Comparison of ENCODE assay signal across 21 mouse cellular contexts in genomic region chr5:35546127-35546526, GRCm38 (mm10). TPM values are rescaled to one million over a fixed set of nuclear protein-coding genes. Genes with fewer than 3 reads are reported as not detected.
DNase-seq lines count a peak whose midpoint lies in the region; ATAC-seq and TF ChIP-seq lines count a peak whose summit lies in the region.
"Had no signal": no experiment of that assay in that cellular context is flagged by ENCODE, and none has a peak within 500 bp of the region (broad histone marks: within the 10 kb centered on the region; RNA-seq: fewer than 3 reads in every experiment).

No protein-coding gene starts in this region.

- H3K9me3 ChIP-seq in liver, embryonic 13.5 days (replicated peaks): no peaks in the 10 kb centered on the region
- no peaks in the 10 kb centered on the region for H3K9me3 ChIP-seq in liver, embryonic 16.5 days (replicated peaks; ENCODE audit: control insufficient read depth, low read length)
- no peaks in the 10 kb centered on the region for H3K9me3 ChIP-seq in liver, embryonic 12.5 days (replicated peaks)
- no peaks in the 10 kb centered on the region for H3K9me3 ChIP-seq in liver, postnatal 0 days (ENCODE audit: low read length)
- no peaks in the 10 kb centered on the region for H3K9me3 ChIP-seq in liver, embryonic 11.5 days (ENCODE audit: control insufficient read depth, low read length)
- H3K9me3 ChIP-seq: G1E had no signal

- H3K27me3 ChIP-seq in liver, embryonic 13.5 days: no peaks in the 10 kb centered on the region
- H3K27me3 ChIP-seq in liver, embryonic 16.5 days (ENCODE audit: control insufficient read depth, insufficient read depth, low read depth, low read length): no peaks in the 10 kb centered on the region
- no peaks in the 10 kb centered on the region for H3K27me3 ChIP-seq in liver, embryonic 12.5 days (replicated peaks)
- H3K27me3 ChIP-seq in liver, postnatal 0 days (ENCODE audit: insufficient read depth, low read length): no peaks in the 10 kb centered on the region
- H3K27me3 ChIP-seq in liver, embryonic 11.5 days (replicated peaks; ENCODE audit: control insufficient read depth, insufficient read depth, low read length): no peaks in the 10 kb centered on the region

- H3K9ac ChIP-seq in liver, embryonic 13.5 days: no peak overlapping the region
- H3K9ac ChIP-seq in liver, embryonic 16.5 days (ENCODE audit: low read depth, low read length): no peak overlapping the region
- H3K9ac ChIP-seq in liver, embryonic 12.5 days: no peak overlapping the region
- H3K9ac ChIP-seq in liver, postnatal 0 days (replicated peaks): no peak overlapping the region
- H3K9ac ChIP-seq in liver, embryonic 11.5 days (ENCODE audit: low read depth, low read length): no peak overlapping the region

- DNase-seq in liver, embryonic 13.5 days: no peak
- no peak for DNase-seq in liver
- DNase-seq in liver, postnatal 0 days: no peak
- DNase-seq in liver, embryonic 11.5 days (ENCODE audit: low spot score): no peak
- peak; percentile 26 for DNase-seq in lung, postnatal 36 days
- DNase-seq in lung, postnatal 25 days (ENCODE audit: low spot score): no peak
- DNase-seq: adrenal gland, adult 2 months; adrenal gland, adult 8-10 months; adrenal gland, postnatal 10 days; adrenal gland, postnatal 14 days; adrenal gland, postnatal 25 days; adrenal gland, postnatal 36 days; B cell, adult 2 months; cerebellum, adult 11 months; cerebellum, adult 11-12 months had no signal

- no peaks in the 10 kb centered on the region for H3K4me1 ChIP-seq in liver, embryonic 13.5 days (replicated peaks)
- H3K4me1 ChIP-seq in liver, embryonic 16.5 days (ENCODE audit: control insufficient read depth, low read depth, low read length): no peaks in the 10 kb centered on the region
- 0 out of 2 replicates have a peak, but pooled peaks cover 2% of the 10 kb centered on the region for H3K4me1 ChIP-seq in liver, embryonic 12.5 days
- H3K4me1 ChIP-seq in liver, postnatal 0 days (ENCODE audit: insufficient read depth): no peaks in the 10 kb centered on the region
- no peaks in the 10 kb centered on the region for H3K4me1 ChIP-seq in liver, embryonic 11.5 days (replicated peaks; ENCODE audit: control insufficient read depth, insufficient read depth, low read length)

- no peaks in the 10 kb centered on the region for H3K36me3 ChIP-seq in liver, embryonic 13.5 days
- no peaks in the 10 kb centered on the region for H3K36me3 ChIP-seq in liver, embryonic 16.5 days (ENCODE audit: control insufficient read depth, insufficient read depth)
- no peaks in the 10 kb centered on the region for H3K36me3 ChIP-seq in liver, embryonic 12.5 days
- H3K36me3 ChIP-seq in liver, postnatal 0 days (replicated peaks; ENCODE audit: insufficient read depth, low read length): no peaks in the 10 kb centered on the region
- no peaks in the 10 kb centered on the region for H3K36me3 ChIP-seq in liver, embryonic 11.5 days (ENCODE audit: control insufficient read depth, insufficient read depth, low read length)

- ATAC-seq in liver, embryonic 13.5 days (ENCODE audit: low read depth): 0 out of 2 replicates have a peak, but pooled peaks have one; percentile 47
- ATAC-seq in liver, embryonic 16.5 days (ENCODE audit: low read depth): peak; percentile 55
- no peak for ATAC-seq in liver, embryonic 12.5 days
- ATAC-seq in liver, postnatal 0 days: peak; percentile 56; the same call in 1 of the 2 replicates
- ATAC-seq in liver, embryonic 11.5 days (replicated peaks; ENCODE audit: low FRiP score): no peak
- ATAC-seq: activated CD4-positive, CD25-positive, alpha-beta regulatory T cell, adult 4 months; CD4-positive, CD25-positive, alpha-beta regulatory T cell, adult 4 months; Patski had no signal

- no peak for TF ChIP-seq EP300 in liver, postnatal 0 days (IDR thresholded peaks at IDR 0.05; ENCODE audit: low read depth)

- no peak for TF ChIP-seq CTCF in liver, postnatal 0 days (IDR thresholded peaks at IDR 0.05; ENCODE audit: low read depth)

- H3K4me3 ChIP-seq in liver, embryonic 13.5 days (replicated peaks): no peak overlapping the region
- H3K4me3 ChIP-seq in liver, embryonic 16.5 days (ENCODE audit: low read depth, low read length): no peak overlapping the region
- H3K4me3 ChIP-seq in liver, embryonic 12.5 days: no peak overlapping the region
- no peak overlapping the region for H3K4me3 ChIP-seq in liver, postnatal 0 days (ENCODE audit: low read depth, low read length)
- no peak overlapping the region for H3K4me3 ChIP-seq in liver, embryonic 11.5 days (ENCODE audit: low read depth, low read length)

- H3K27ac ChIP-seq in liver, embryonic 13.5 days: no peak overlapping the region
- H3K27ac ChIP-seq in liver, embryonic 16.5 days (ENCODE audit: low read length): no peak overlapping the region
- H3K27ac ChIP-seq in liver, embryonic 12.5 days: no peak overlapping the region
- H3K27ac ChIP-seq in liver, postnatal 0 days (ENCODE audit: low read depth): no peak overlapping the region
- H3K27ac ChIP-seq in liver, embryonic 11.5 days (ENCODE audit: low read depth, low read length): no peak overlapping the region

- H3K4me2 ChIP-seq in liver, embryonic 13.5 days: no peak overlapping the region
- no peak overlapping the region for H3K4me2 ChIP-seq in liver, embryonic 16.5 days (ENCODE audit: low read depth, low read length)
- no peak overlapping the region for H3K4me2 ChIP-seq in liver, embryonic 12.5 days
- H3K4me2 ChIP-seq in liver, postnatal 0 days (ENCODE audit: low read depth, low read length): no peak overlapping the region
- H3K4me2 ChIP-seq in liver, embryonic 11.5 days: no peak overlapping the region

RNA-seq across cellular contexts. Expression of gene Cpz, which starts 20.6 kb away (rescaled TPM):
- 1.2 and 1.4 TPM in 2 replicates for polyA plus RNA-seq in liver, embryonic 13.5 days (2015; fragmentation: Nextera tagmentation; extraction: Ambion mirVana)
- 1.3 and 1.7 TPM in 2 replicates for polyA plus RNA-seq in liver, embryonic 16.5 days (2015; fragmentation: Nextera tagmentation; extraction: Ambion mirVana)
- polyA plus RNA-seq in liver, embryonic 12.5 days (2016; fragmentation: Nextera tagmentation; extraction: Ambion mirVana): 1.8 and 1.9 TPM in 2 replicates
- 1.5 and 1.8 TPM in 2 replicates for polyA plus RNA-seq in liver, postnatal 0 days (2015; fragmentation: Nextera tagmentation; extraction: Ambion mirVana)
- 3.9 and 4.0 TPM in 2 replicates for polyA plus RNA-seq in liver, embryonic 11.5 days (2014; fragmentation: Nextera tagmentation; extraction: Ambion mirVana)
- polyA plus RNA-seq: activated CD4-positive, CD25-positive, alpha-beta regulatory T cell, adult 4 months had no signal

RNA-seq across cellular contexts. Expression of gene Trmt44, which starts 28.7 kb away (rescaled TPM):
- 3.1 and 3.4 TPM in 2 replicates for polyA plus RNA-seq in liver, embryonic 13.5 days (2015; fragmentation: Nextera tagmentation; extraction: Ambion mirVana)
- 2.2 and 2.4 TPM in 2 replicates for polyA plus RNA-seq in liver, embryonic 16.5 days (2015; fragmentation: Nextera tagmentation; extraction: Ambion mirVana)
- polyA plus RNA-seq in liver, embryonic 12.5 days (2016; fragmentation: Nextera tagmentation; extraction: Ambion mirVana): 5.0 and 5.3 TPM in 2 replicates
- 1.5 and 1.7 TPM in 2 replicates for polyA plus RNA-seq in liver, postnatal 0 days (2015; fragmentation: Nextera tagmentation; extraction: Ambion mirVana)
- polyA plus RNA-seq in liver, embryonic 11.5 days (2014; fragmentation: Nextera tagmentation; extraction: Ambion mirVana): 7.8 and 9.2 TPM in 2 replicates

RNA-seq across cellular contexts. Expression of gene Acox3, which starts 36.7 kb away (rescaled TPM):
- 2.2 and 2.7 TPM in 2 replicates for polyA plus RNA-seq in liver, embryonic 13.5 days (2015; fragmentation: Nextera tagmentation; extraction: Ambion mirVana)
- polyA plus RNA-seq in liver, embryonic 16.5 days (2015; fragmentation: Nextera tagmentation; extraction: Ambion mirVana): 4.3 and 4.4 TPM in 2 replicates
- 4.1 and 4.4 TPM in 2 replicates for polyA plus RNA-seq in liver, embryonic 12.5 days (2016; fragmentation: Nextera tagmentation; extraction: Ambion mirVana)
- 4.0 and 4.3 TPM in 2 replicates for polyA plus RNA-seq in liver, postnatal 0 days (2015; fragmentation: Nextera tagmentation; extraction: Ambion mirVana)
- 6.5 and 6.7 TPM in 2 replicates for polyA plus RNA-seq in liver, embryonic 11.5 days (2014; fragmentation: Nextera tagmentation; extraction: Ambion mirVana)

Comparison
In these comparisons a context has a peak if more than half of its experiments do, and no peak if none do; other contexts are left out.
1. ATAC-seq: peak in liver, embryonic 13.5 days (single experiment), liver, embryonic 16.5 days (single experiment) and liver, postnatal 0 days (single experiment); none in liver, embryonic 12.5 days (single experiment) and liver, embryonic 11.5 days (single experiment).